Mouse (Mus musculus) MEL (cell line): ENCODE measurements around the gene Tada2a. TPM values are rescaled to one million over a fixed set of nuclear protein-coding genes. Genes with fewer than 3 reads are reported as not detected.

ENCODE experiments used
- DNase-seq: peaks from one replicate; pipeline ENCODE4 v3.0.0; 2011; ENCODE audit warnings: low read depth, low spot score
- H3K27ac ChIP-seq: 2 replicates; pipeline ENCODE4 v1.5.1; 2012; ENCODE audit warnings: low read depth, mild to moderate bottlenecking, control low read depth, low read length, moderate library complexity; ENCODE audit not compliant: control insufficient read depth
- H3K27me3 ChIP-seq, 2 experiments: fragments of 150-350 bp in 1 of 2; sonication (generic) in 1 of 2; 2 replicates each; pipeline ENCODE4 v1.6.1; 2012; ENCODE audit warnings: low read length in 2 of 2, mild to moderate bottlenecking in 2 of 2, improper control_type of control experiment in 1 of 2, moderate library complexity in 1 of 2; ENCODE audit not compliant: insufficient read depth in 2 of 2, control insufficient read depth in 1 of 2
- H3K36me3 ChIP-seq, 2 experiments: 2 replicates each; pipeline ENCODE4 v1.6.1; 2012 to 2014; ENCODE audit warnings: low read length in 2 of 2, improper control_type of control experiment in 1 of 2, inconsistent platforms in 1 of 2, mild to moderate bottlenecking in 1 of 2; ENCODE audit not compliant: insufficient read depth in 2 of 2, control insufficient read depth in 1 of 2
- H3K4me1 ChIP-seq, 2 experiments: fragments of 150-350 bp in 1 of 2; sonication (generic) in 1 of 2; 2 replicates each; pipeline ENCODE4 v1.6.1; 2012; ENCODE audit warnings: low read length in 2 of 2, improper control_type of control experiment in 1 of 2, mild to moderate bottlenecking in 1 of 2; ENCODE audit not compliant: insufficient read depth in 2 of 2, control insufficient read depth in 1 of 2
- H3K4me3 ChIP-seq, 2 experiments: fragments of 150-350 bp in 1 of 2; sonication (generic) in 1 of 2; 2 replicates each; pipeline ENCODE4 v1.5.1; 2012; ENCODE audit warnings: low read depth in 2 of 2, low read length in 2 of 2, mild to moderate bottlenecking in 2 of 2, moderate library complexity in 2 of 2, control low read depth in 1 of 2, improper control_type of control experiment in 1 of 2; ENCODE audit not compliant: control insufficient read depth in 1 of 2, insufficient read depth in 1 of 2
- H3K79me2 ChIP-seq: 2 replicates; pipeline ENCODE4 v1.6.1; 2012; ENCODE audit warnings: mild to moderate bottlenecking, low read length, moderate library complexity; ENCODE audit not compliant: control insufficient read depth, poor library complexity, insufficient read depth
- H3K9ac ChIP-seq: 2 replicates; pipeline ENCODE4 v1.6.1; 2012; ENCODE audit warnings: low read depth, mild to moderate bottlenecking, control low read depth, low read length, moderate library complexity; ENCODE audit not compliant: control insufficient read depth, poor library complexity, severe bottlenecking
- H3K9me3 ChIP-seq: fragments of 150-350 bp; sonication (generic); replicated peaks from 2 replicates; pipeline ENCODE4 v1.6.1; 2012; ENCODE audit warnings: mild to moderate bottlenecking, low read length, improper control_type of control experiment, moderate library complexity; ENCODE audit not compliant: insufficient read depth
- BHLHE40 ChIP-seq: IDR thresholded peaks from 2 replicates; pipeline ENCODE4 v1.6.1; 2012; ENCODE audit warnings: low read depth, mild to moderate bottlenecking, inconsistent platforms, low read length, improper control_type of control experiment, borderline replicate concordance
- EP300 ChIP-seq, 2 experiments: IDR thresholded peaks; 2 replicates each; pipeline ENCODE4 v1.6.1; 2011; ENCODE audit warnings: improper control_type of control experiment in 2 of 2, low read length in 2 of 2, low read depth in 1 of 2, mild to moderate bottlenecking in 1 of 2
- GABPA ChIP-seq: IDR thresholded peaks from 2 replicates; pipeline ENCODE4 v1.6.1; 2012; ENCODE audit warnings: low read depth, mild to moderate bottlenecking, inconsistent platforms, low read length, improper control_type of control experiment, moderate library complexity
- GATA1 ChIP-seq: IDR thresholded peaks from 2 replicates; pipeline ENCODE4 v1.6.1; 2011; ENCODE audit warnings: low read depth, low read length, improper control_type of control experiment
- HCFC1 ChIP-seq: IDR thresholded peaks from 2 replicates; pipeline ENCODE4 v1.6.1; 2012; ENCODE audit warnings: low read depth, mild to moderate bottlenecking, inconsistent platforms, low read length, improper control_type of control experiment, moderate library complexity
- JUND ChIP-seq: IDR thresholded peaks from 2 replicates; pipeline ENCODE4 v1.6.1; 2011; ENCODE audit warnings: low read depth, mild to moderate bottlenecking, improper control_type of control experiment, low read length
- MAX ChIP-seq: IDR thresholded peaks from 2 replicates; pipeline ENCODE4 v1.6.1; 2011; ENCODE audit warnings: low read length, improper control_type of control experiment
- MYC ChIP-seq: IDR thresholded peaks from 2 replicates; pipeline ENCODE4 v1.6.1; 2011; ENCODE audit warnings: low read depth, mild to moderate bottlenecking, low read length, improper control_type of control experiment, moderate library complexity
- NELFE ChIP-seq: IDR thresholded peaks from 2 replicates; pipeline ENCODE4 v1.6.1; 2011; ENCODE audit warnings: low read depth, low read length, improper control_type of control experiment
- POLR2A ChIP-seq, 2 experiments: IDR thresholded peaks; 2 replicates each; pipeline ENCODE4 v1.6.1; 2011 to 2012; ENCODE audit warnings: low read length in 2 of 2, mild to moderate bottlenecking in 2 of 2, control low read depth in 1 of 2, improper control_type of control experiment in 1 of 2, low read depth in 1 of 2, moderate library complexity in 1 of 2; ENCODE audit not compliant: control insufficient read depth in 1 of 2, insufficient read depth in 1 of 2, poor library complexity in 1 of 2
- POLR2AphosphoS2 ChIP-seq: IDR thresholded peaks from 2 replicates; pipeline ENCODE4 v1.6.1; 2011; ENCODE audit warnings: low read length, improper control_type of control experiment
- RAD21 ChIP-seq: IDR thresholded peaks from 2 replicates; pipeline ENCODE4 v1.6.1; 2011; ENCODE audit warnings: mild to moderate bottlenecking, low read depth, low read length, improper control_type of control experiment
- SIN3A ChIP-seq: IDR thresholded peaks from 2 replicates; pipeline ENCODE4 v1.6.1; 2012; ENCODE audit warnings: low read length, improper control_type of control experiment, inconsistent platforms
- TBP ChIP-seq: IDR thresholded peaks from 2 replicates; pipeline ENCODE4 v1.8.0; 2011; ENCODE audit warnings: low read depth, low read length, improper control_type of control experiment
- UBTF ChIP-seq: IDR thresholded peaks from 2 replicates; pipeline ENCODE4 v1.6.1; 2012; ENCODE audit warnings: low read depth, mild to moderate bottlenecking, inconsistent platforms, low read length, improper control_type of control experiment, moderate library complexity, borderline replicate concordance; ENCODE audit not compliant: insufficient read depth
- USF1 ChIP-seq: IDR thresholded peaks from 2 replicates; pipeline ENCODE4 v1.6.1; 2014; ENCODE audit warnings: low read depth, mild to moderate bottlenecking, inconsistent platforms, low read length, improper control_type of control experiment, moderate library complexity
- USF2 ChIP-seq, 2 experiments: IDR thresholded peaks; 2 replicates each; pipeline ENCODE4 v1.6.1; 2011 to 2012; ENCODE audit warnings: improper control_type of control experiment in 2 of 2, low read length in 2 of 2, borderline replicate concordance in 1 of 2, inconsistent platforms in 1 of 2, low read depth in 1 of 2, mild to moderate bottlenecking in 1 of 2; ENCODE audit not compliant: insufficient read depth in 1 of 2
- ZMIZ1 ChIP-seq: IDR thresholded peaks from 2 replicates; pipeline ENCODE4 v1.6.1; 2012; ENCODE audit warnings: low read depth, mild to moderate bottlenecking, inconsistent platforms, low read length, improper control_type of control experiment, moderate library complexity
- ZNF384 ChIP-seq: IDR thresholded peaks from 2 replicates; pipeline ENCODE4 v1.6.1; 2012; ENCODE audit warnings: low read depth, mild to moderate bottlenecking, inconsistent platforms, low read length, improper control_type of control experiment
- polyA plus RNA-seq, 2 experiments: library from polyadenylated mRNA; stranded (reverse) in 1 of 2; unstranded in 1 of 2; fragments of >175 nt in 1 of 2; fragments of >200 nt in 1 of 2; gene quantifications; 2 replicates each; pipeline versions ENCODE4 v1.2.1 to v1.2.4; 2012; ENCODE audit warnings: low replicate concordance in 2 of 2, low read depth in 1 of 2; ENCODE audit not compliant: insufficient read length in 2 of 2, insufficient read depth in 1 of 2, missing spikeins in 1 of 2
- total RNA-seq: library from RNA; depleted of rRNA; stranded (reverse); fragments of 300-350 nt; gene quantifications from 2 replicates; pipeline ENCODE4 v1.2.3, GENCODE M21; 2012

The Tada2a gene
- total and polyA plus RNA-seq, 3 experiments: 35.9 to 37.8 TPM; not detected in 1

- no peaks in the 10 kb centered on the region for H3K4me1 ChIP-seq
- H3K79me2 ChIP-seq: no peaks in the 10 kb centered on the region
- H3K27ac ChIP-seq: no peak overlapping the region
- H3K4me3 ChIP-seq: no peak overlapping the region
- TF ChIP-seq ZNF384: no peak
- no peaks in the 10 kb centered on the region for H3K27me3 ChIP-seq
- H3K9ac ChIP-seq: no peak overlapping the region
- DNase-seq: no peak
- H3K36me3 ChIP-seq: no peaks in the 10 kb centered on the region
- H3K9me3 ChIP-seq: no peaks in the 10 kb centered on the region
Observed at GRCm38 (mm10) chr11:84077008-84077407, 52.4 kb downstream of the Tada2a start.

- DNase-seq: no peak
- Histone ChIP-seq H3K9me3 (no peaks in the 10 kb centered on the region), H3K4me3 (no peak overlapping the region), H3K27ac (no peak overlapping the region), H3K4me1 (peaks cover 2 to 5% of the 10 kb centered on the region in 2 experiments; a peak in 3 of 4 replicates), H3K36me3 (peaks cover 0 to 5% of the 10 kb centered on the region in 2 experiments; a peak in 1 of 4 replicates), H3K27me3 (no peaks in the 10 kb centered on the region), H3K79me2 (no peaks in the 10 kb centered on the region), H3K9ac (no peak overlapping the region)
- TF ChIP-seq USF1 (no peak), MYC (no peak), POLR2A (IDR thresholded peaks at IDR 0.05; ENCODE audit: control insufficient read depth in 1 of 2, insufficient read depth in 1 of 2, low read depth in 1 of 2, low read length in 2 of 2, poor library complexity in 1 of 2) (no peak), EP300 (IDR thresholded peaks at IDR 0.05; ENCODE audit: low read depth in 1 of 2, low read length in 2 of 2) (no peak), GATA1 (no peak), BHLHE40 (no peak), JUND (no peak), ZMIZ1 (no peak), TBP (no peak), USF2 (IDR thresholded peaks at IDR 0.05; ENCODE audit: borderline replicate concordance in 1 of 2, insufficient read depth in 1 of 2, low read depth in 1 of 2, low read length in 2 of 2) (no peak), GABPA (no peak), HCFC1 (no peak), RAD21 (no peak), POLR2AphosphoS2 (no peak), UBTF (no peak), MAX (no peak), ZNF384 (no peak), NELFE (no peak), SIN3A (no peak)
Observed at GRCm38 (mm10) chr11:84073816-84074764, 55.3 kb downstream of the Tada2a start.
